Mouse (Mus musculus): ENCODE results near the gene Pax2.

DNA sequence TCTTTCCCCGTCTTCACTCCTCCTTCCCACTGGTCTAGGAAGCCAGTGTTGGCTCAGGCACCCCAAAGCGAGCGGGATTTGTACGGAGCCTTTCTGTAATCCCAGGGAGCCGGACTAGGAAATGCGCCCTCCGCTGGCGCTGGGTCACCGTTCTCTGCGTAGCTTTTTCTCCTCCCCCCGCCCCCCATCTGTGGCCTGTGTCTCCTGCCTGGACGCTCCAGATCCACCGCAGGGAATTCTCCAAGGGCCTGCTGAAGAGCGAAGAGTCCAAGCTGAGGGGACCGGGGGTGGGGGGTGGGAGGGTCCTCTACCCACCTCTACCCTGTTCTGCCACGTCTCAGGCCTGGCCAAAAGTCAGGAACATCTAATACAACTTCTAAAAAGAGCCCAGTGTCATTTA lies 15.5 kb upstream of the Pax2 start:
- TF ChIP-seq POLR2A (IDR thresholded peaks at IDR 0.05; ENCODE audit: control insufficient read depth in 1 of 2, insufficient read depth in 1 of 2, low read depth in 1 of 2, low read length in 2 of 2, poor library complexity in 1 of 2) (no peak), MAZ (IDR thresholded peaks at IDR 0.05; ENCODE audit: low read depth, low read length) (no peak), CTCF (IDR thresholded peaks at IDR 0.05 in 2 of 3, conservative IDR thresholded peaks at IDR 0.05 in 1 of 3; ENCODE audit: control insufficient read depth in 1 of 3, insufficient read depth in 1 of 3, low read depth in 2 of 3, low read length in 3 of 3, poor library complexity in 1 of 3, severe bottlenecking in 1 of 3) (no peak), NRF1 (IDR thresholded peaks at IDR 0.05; ENCODE audit: insufficient read depth, low read depth, low read length, poor library complexity, severe bottlenecking) (no peak), NELFE (IDR thresholded peaks at IDR 0.05; ENCODE audit: low read depth, low read length) (no peak), MAFK (IDR thresholded peaks at IDR 0.05; ENCODE audit: borderline replicate concordance, low read depth, low read length) (no peak), POLR2AphosphoS5 (IDR thresholded peaks at IDR 0.05; ENCODE audit: borderline replicate concordance, low read depth, low read length) (no peak), RAD21 (IDR thresholded peaks at IDR 0.05; ENCODE audit: low read depth, low read length) (no peak), MYB (IDR thresholded peaks at IDR 0.05; ENCODE audit: low read depth, low read length) (no peak), ZC3H11A (IDR thresholded peaks at IDR 0.05; ENCODE audit: low read depth, low read length) (no peak), UBTF (IDR thresholded peaks at IDR 0.05; ENCODE audit: borderline replicate concordance, insufficient read depth, low read depth, low read length) (no peak), RCOR1 (IDR thresholded peaks at IDR 0.05; ENCODE audit: low read depth, low read length) (no peak), USF1 (IDR thresholded peaks at IDR 0.05; ENCODE audit: low read depth, low read length) (no peak), EP300 (IDR thresholded peaks at IDR 0.05; ENCODE audit: low read depth in 1 of 2, low read length in 2 of 2) (no peak)
